Comparison of ENCODE assay signal across 7 mouse cellular contexts in the genomic region with DNA sequence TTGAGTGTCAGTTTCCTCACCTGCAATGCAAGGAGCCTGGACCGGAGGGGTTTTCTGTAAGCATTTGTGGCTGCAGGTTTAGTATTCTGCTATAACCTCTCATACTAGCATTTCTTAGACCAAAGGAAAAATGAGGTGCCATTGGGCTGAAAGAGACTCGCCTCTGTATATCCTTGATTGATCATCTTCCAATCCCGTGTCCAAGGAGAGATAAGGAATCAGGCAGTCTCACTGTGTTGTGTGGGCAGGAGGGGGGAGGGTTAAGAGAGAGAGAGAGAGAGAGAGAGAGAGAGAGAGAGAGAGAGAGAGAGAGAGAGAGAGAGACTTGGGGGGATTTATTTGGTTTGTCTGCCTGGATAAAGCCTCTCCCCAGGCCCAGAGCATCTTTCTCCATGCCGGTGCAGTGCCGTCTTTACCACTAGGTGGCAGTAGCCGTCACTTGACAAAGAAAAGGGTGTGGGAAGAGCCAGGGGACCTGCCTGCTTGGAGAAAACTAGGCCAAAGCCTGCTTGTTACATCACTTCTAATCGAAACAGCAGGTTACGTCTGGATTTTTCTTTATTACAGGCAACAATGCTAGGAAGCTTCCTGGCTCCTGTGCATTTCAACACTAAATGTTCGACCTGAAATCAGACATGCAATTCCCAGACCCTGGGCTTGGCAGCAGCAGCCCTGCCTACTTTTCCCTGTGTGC. TPM values are rescaled to one million over a fixed set of nuclear protein-coding genes. Genes with fewer than 3 reads are reported as not detected.
DNase-seq lines count a peak whose midpoint lies in the region; ATAC-seq lines count a peak whose summit lies in the region.

No protein-coding gene starts in this region.

- peaks cover 8% of the 10 kb centered on the region; the same call in 1 of the 2 replicates for H3K4me1 ChIP-seq in hindbrain, embryonic 14.5 days (replicated peaks; ENCODE audit: control insufficient read depth, insufficient read depth, low read length)
- H3K4me1 ChIP-seq in midbrain, embryonic 10.5 days: peaks cover 7% of the 10 kb centered on the region; the same call in 1 of the 2 replicates

- DNase-seq in adipocyte (ENCODE audit: low spot score): peak; percentile 90
- DNase-seq in cerebellum, adult 9-11 months: peak; percentile 89
- peak; percentile 92 to 93 for DNase-seq in frontal cortex, postnatal 36 days (ENCODE audit: low spot score in 2 of 2)
- DNase-seq in hindbrain, embryonic 14.5 days (ENCODE audit: low spot score): peak; percentile 93
- DNase-seq in left cerebral cortex, adult 18-20 months (ENCODE audit: low spot score in 2 of 2): peak; percentile 93 to 95
- peak; percentile 86 for DNase-seq in midbrain, embryonic 10.5 days (ENCODE audit: low spot score)
- DNase-seq in spleen, postnatal 14 days (ENCODE audit: low spot score in 2 of 2): peak; percentile 12 to 36

- H3K9ac ChIP-seq in hindbrain, embryonic 14.5 days: no peak overlapping the region

- H3K9me3 ChIP-seq in hindbrain, embryonic 14.5 days (ENCODE audit: control insufficient read depth, low read length): no peaks in the 10 kb centered on the region
- H3K9me3 ChIP-seq in midbrain, embryonic 10.5 days (replicated peaks): no peaks in the 10 kb centered on the region

- no peaks in the 10 kb centered on the region for H3K36me3 ChIP-seq in hindbrain, embryonic 14.5 days (replicated peaks; ENCODE audit: control insufficient read depth, insufficient read depth)
- H3K36me3 ChIP-seq in midbrain, embryonic 10.5 days: no peaks in the 10 kb centered on the region

- no peak overlapping the region for H3K4me3 ChIP-seq in hindbrain, embryonic 14.5 days (replicated peaks; ENCODE audit: low read length)
- H3K4me3 ChIP-seq in midbrain, embryonic 10.5 days: no peak overlapping the region

- no peaks in the 10 kb centered on the region for H3K27me3 ChIP-seq in hindbrain, embryonic 14.5 days (ENCODE audit: control insufficient read depth, insufficient read depth, low read length)
- H3K27me3 ChIP-seq in midbrain, embryonic 10.5 days (ENCODE audit: low read depth, poor library complexity, severe bottlenecking): no peaks in the 10 kb centered on the region

- WGBS in hindbrain, embryonic 14.5 days: 29% methylated on average over 9 of the region's 9 CpGs
- 36% methylated on average over 9 of the region's 9 CpGs for WGBS in midbrain, embryonic 10.5 days

- H3K4me2 ChIP-seq in hindbrain, embryonic 14.5 days (replicated peaks): no peak overlapping the region

- peak; percentile 87 for ATAC-seq in hindbrain, embryonic 14.5 days (ENCODE audit: low FRiP score)

- H3K27ac ChIP-seq in hindbrain, embryonic 14.5 days: peak overlapping the region; percentile 52
- peak overlapping the region; percentile 71 for H3K27ac ChIP-seq in midbrain, embryonic 10.5 days (replicated peaks)

RNA-seq across cellular contexts. Expression of a gene that starts 56.1 kb away (rescaled TPM):
- 0.56 and 1.5 TPM in 2 replicates for polyA plus RNA-seq in hindbrain, embryonic 14.5 days (2014; fragmentation: Nextera tagmentation; extraction: Ambion mirVana)
- 1 to 10 TPM in 1 of 2 experiments, under 1 TPM in 1; 0.98 to 1.3 TPM for total RNA-seq in left cerebral cortex, adult 18-20 months (2021)
- not detected in 2 replicates for polyA plus RNA-seq in midbrain, embryonic 10.5 days (2016; fragmentation: Nextera tagmentation; extraction: Ambion mirVana)

Comparison
In these comparisons a context has a peak if more than half of its experiments do, and no peak if none do; other contexts are left out.
1. DNase-seq: peak in every context shown above with its lines; median percentile 94 in left cerebral cortex, adult 18-20 months; 93 in hindbrain, embryonic 14.5 days; 92 in frontal cortex, postnatal 36 days; 90 in adipocyte; 89 in cerebellum, adult 9-11 months; 86 in midbrain, embryonic 10.5 days; 24 in spleen, postnatal 14 days.